In the genomic region with DNA sequence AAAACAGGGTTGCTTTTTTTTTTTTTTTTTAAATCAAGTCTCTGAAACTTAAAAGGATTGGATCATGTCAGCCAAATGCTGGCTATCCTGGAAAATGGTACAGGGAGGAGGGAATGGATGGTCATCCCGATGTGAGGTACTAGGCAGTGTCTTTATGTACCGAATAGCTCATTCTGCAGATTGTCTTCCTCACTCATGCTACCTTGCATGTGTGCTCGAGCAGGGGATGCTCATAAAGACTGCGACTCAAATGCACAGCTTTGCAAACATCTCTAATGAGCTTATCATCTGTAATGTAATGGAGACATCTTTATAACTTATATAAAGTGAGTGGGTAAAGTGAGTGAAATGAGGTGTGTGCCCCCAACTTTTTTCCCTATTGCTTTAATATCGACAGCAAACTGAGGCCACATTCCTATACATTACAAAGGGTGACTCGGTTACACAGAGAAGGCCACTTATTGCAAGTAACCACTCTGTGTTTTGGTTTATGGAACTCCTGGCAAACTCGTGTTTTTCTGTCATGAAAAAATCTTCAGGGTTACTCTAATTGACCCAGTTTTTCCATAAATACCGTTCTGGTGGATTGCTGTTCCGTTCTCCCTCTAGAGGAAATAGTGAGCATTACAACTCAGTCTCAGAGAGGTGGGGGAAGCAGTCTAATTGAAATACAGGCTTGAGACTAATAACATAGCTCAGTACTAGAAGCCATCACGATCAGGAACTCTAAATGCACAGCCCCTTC, we compare ENCODE assay signal across 8 mouse cellular contexts.
DNase-seq lines count a peak whose midpoint lies in the region; ATAC-seq and TF ChIP-seq lines count a peak whose summit lies in the region.

No protein-coding gene starts in this region.

- no peaks in the 10 kb centered on the region for H3K27me3 ChIP-seq in intestine, postnatal 0 days (replicated peaks; ENCODE audit: control insufficient read depth, insufficient read depth, low read length)
- H3K27me3 ChIP-seq in intestine, embryonic 15.5 days (replicated peaks) = no peaks in the 10 kb centered on the region
- no peaks in the 10 kb centered on the region for H3K27me3 ChIP-seq in cerebellum, adult 2 months (ENCODE audit: control insufficient read depth, insufficient read depth, low read length)
- no peaks in the 10 kb centered on the region for H3K27me3 ChIP-seq in neural tube, embryonic 11.5 days (ENCODE audit: control insufficient read depth, insufficient read depth, low read length)

- H3K36me3 ChIP-seq in intestine, postnatal 0 days (ENCODE audit: control insufficient read depth, insufficient read depth) = no peaks in the 10 kb centered on the region
- no peaks in the 10 kb centered on the region for H3K36me3 ChIP-seq in intestine, embryonic 15.5 days
- no peaks in the 10 kb centered on the region for H3K36me3 ChIP-seq in neural tube, embryonic 11.5 days (ENCODE audit: control insufficient read depth, insufficient read depth, low read length)

- H3K4me3 ChIP-seq in intestine, postnatal 0 days (ENCODE audit: low read depth, low read length) = no peak overlapping the region
- H3K4me3 ChIP-seq in intestine, embryonic 15.5 days (replicated peaks) = no peak overlapping the region
- no peak overlapping the region for H3K4me3 ChIP-seq in cerebellum, adult 2 months (replicated peaks; ENCODE audit: insufficient read depth, low read depth, low read length)
- H3K4me3 ChIP-seq in neural tube, embryonic 11.5 days (ENCODE audit: low read depth, low read length) = no peak overlapping the region

- no peak for ATAC-seq in intestine, postnatal 0 days
- ATAC-seq in intestine, embryonic 15.5 days = no peak
- peak; percentile 92 for ATAC-seq in granulocyte monocyte progenitor cell, adult 5-6 weeks (replicated peaks; ENCODE audit: poor library complexity, severe bottlenecking)
- 0 out of 2 replicates have a peak, but pooled peaks have one; percentile 48 for ATAC-seq in neural tube, embryonic 11.5 days (ENCODE audit: insufficient read depth, low FRiP score, low TSS enrichment)

- peak; percentile 85 for TF ChIP-seq CTCF in intestine, postnatal 0 days (IDR thresholded peaks at IDR 0.05; ENCODE audit: low read depth)
- peak; percentile 31; the same call in 1 of the 2 replicates for TF ChIP-seq CTCF in cerebellum, adult 2 months (IDR thresholded peaks at IDR 0.05; ENCODE audit: borderline replicate concordance, insufficient read depth, low read depth, low read length)

- WGBS in intestine, postnatal 0 days = 52% methylated on average over 10 of the region's 10 CpGs
- WGBS in intestine, embryonic 15.5 days = 50% methylated on average over 10 of the region's 10 CpGs
- WGBS in cerebellum, adult 2 months = 19% methylated on average over 10 of the region's 10 CpGs
- WGBS in neural tube, embryonic 11.5 days = 58% methylated on average over 10 of the region's 10 CpGs

- H3K27ac ChIP-seq in intestine, postnatal 0 days (ENCODE audit: low read depth, low read length) = no peak overlapping the region
- H3K27ac ChIP-seq in intestine, embryonic 15.5 days = no peak overlapping the region
- H3K27ac ChIP-seq in cerebellum, adult 2 months (ENCODE audit: insufficient read depth, low read length) = peak overlapping the region; percentile 98
- H3K27ac ChIP-seq in neural tube, embryonic 11.5 days (ENCODE audit: low read depth, low read length) = no peak overlapping the region

- TF ChIP-seq POLR2A in cerebellum, adult 2 months (IDR thresholded peaks at IDR 0.05; ENCODE audit: borderline replicate concordance, insufficient read depth, low read length) = no peak

- H3K9me3 ChIP-seq in intestine, postnatal 0 days (ENCODE audit: control insufficient read depth) = no peaks in the 10 kb centered on the region
- no peaks in the 10 kb centered on the region for H3K9me3 ChIP-seq in intestine, embryonic 15.5 days
- H3K9me3 ChIP-seq in neural tube, embryonic 11.5 days (ENCODE audit: control insufficient read depth, low read length) = no peaks in the 10 kb centered on the region

- intact Hi-C loops in left cerebral cortex, postnatal 10 days (cut with DNase I) = loop anchor here (5.0 to 10.0 kb wide), 2 partner anchors 215 to 943 kb away; no protein-coding TSS in a partner anchor

- no peak overlapping the region for H3K4me2 ChIP-seq in intestine, postnatal 0 days (replicated peaks; ENCODE audit: low read depth)
- H3K4me2 ChIP-seq in intestine, embryonic 15.5 days (replicated peaks) = no peak overlapping the region
- no peak overlapping the region for H3K4me2 ChIP-seq in neural tube, embryonic 11.5 days (ENCODE audit: low read depth)

- DNase-seq in CD8-positive naive resting alpha-beta T cell, adult 2 months (ENCODE audit: low read depth in 2 of 2, low spot score in 2 of 2) = peak; percentile 4 to 50
- peak; percentile 58 to 87 for DNase-seq in cerebellum, adult 2 months
- peak; percentile 16 to 42 for DNase-seq in left cerebral cortex, postnatal 10 days (ENCODE audit: extremely low spot score in 1 of 2, low spot score in 2 of 2)
- peak; percentile 23 for DNase-seq in neural tube, embryonic 11.5 days (ENCODE audit: low spot score)
- DNase-seq in gastrocnemius, adult 8-10 months (ENCODE audit: low spot score in 2 of 2) = no peak

- no peak overlapping the region for H3K9ac ChIP-seq in intestine, postnatal 0 days (ENCODE audit: low read depth, low read length)
- no peak overlapping the region for H3K9ac ChIP-seq in intestine, embryonic 15.5 days
- H3K9ac ChIP-seq in neural tube, embryonic 11.5 days (ENCODE audit: low read length) = no peak overlapping the region

- 0 out of 2 replicates have a peak, but pooled peaks cover 2% of the 10 kb centered on the region for H3K4me1 ChIP-seq in intestine, postnatal 0 days (replicated peaks; ENCODE audit: control insufficient read depth, insufficient read depth, low read length)
- H3K4me1 ChIP-seq in intestine, embryonic 15.5 days (replicated peaks) = no peaks in the 10 kb centered on the region
- peaks cover 20% of the 10 kb centered on the region; the same call in 1 of the 2 replicates for H3K4me1 ChIP-seq in cerebellum, adult 2 months (ENCODE audit: control insufficient read depth, insufficient read depth, low read length)
- H3K4me1 ChIP-seq in neural tube, embryonic 11.5 days (ENCODE audit: control insufficient read depth, insufficient read depth, low read length) = peaks cover 7% of the 10 kb centered on the region; the same call in 1 of the 2 replicates

Comparison
In these comparisons a context has a peak if more than half of its experiments do, and no peak if none do; other contexts are left out.
1. ATAC-seq: peak in granulocyte monocyte progenitor cell, adult 5-6 weeks (single experiment) and neural tube, embryonic 11.5 days (single experiment); none in intestine, postnatal 0 days (single experiment) and intestine, embryonic 15.5 days (single experiment).
2. DNase-seq: peak in CD8-positive naive resting alpha-beta T cell, adult 2 months (2 of 2), cerebellum, adult 2 months (2 of 2), left cerebral cortex, postnatal 10 days (2 of 2) and neural tube, embryonic 11.5 days (single experiment); none in gastrocnemius, adult 8-10 months (0 of 2).